Mouse (Mus musculus) B cell, adult (primary cell): ENCODE measurements around the gene Kcnc4. TPM values are rescaled to one million over a fixed set of nuclear protein-coding genes. Genes with fewer than 3 reads are reported as not detected.

Experiments
- total RNA-seq: library from RNA; stranded (reverse); gene quantifications from 4 replicates; pipeline ENCODE4 v1.2.4, GENCODE M21; 2023; ENCODE audit not compliant: inconsistent age

Gene Kcnc4
- total RNA-seq = not detected in 4 replicates

GRCm38 (mm10) chr3:107459196-107459772 lies at the start of gene Kcnc4:
Kcnc4 (minus strand) TSS chr3:107459552.

Other genes starting within 250 kb of the Kcnc4 start
- not detected in 4 replicates for gene Cym, start 237.8 kb downstream of the Kcnc4 start, total RNA-seq
- gene A630076J17Rik, start 228.9 kb downstream of the Kcnc4 start, total RNA-seq = not detected in 4 replicates
- not detected in 4 replicates for gene Prok1, start 219.8 kb downstream of the Kcnc4 start, total RNA-seq
- 44.5 to 56.1 TPM (median 48.4 TPM) in 4 replicates for gene Lamtor5, start 180.7 kb downstream of the Kcnc4 start, total RNA-seq
- gene Slc16a4, start 168.3 kb downstream of the Kcnc4 start, total RNA-seq = 0.42 to 0.90 TPM (median 0.59 TPM) in 4 replicates
- gene Rbm15, start 125.9 kb downstream of the Kcnc4 start, total RNA-seq = 62.7 to 70.0 TPM (median 66.3 TPM) in 4 replicates
- not detected in 4 replicates for gene Slc6a17, start 58.5 kb upstream of the Kcnc4 start, total RNA-seq
- not detected in 4 replicates for gene Ubl4b, start 95.5 kb upstream of the Kcnc4 start, total RNA-seq
- not detected in 4 replicates for gene Alx3, start 135.5 kb upstream of the Kcnc4 start, total RNA-seq
- not detected in 4 replicates for gene Gm10961, start 171.8 kb upstream of the Kcnc4 start, total RNA-seq
- gene Strip1, start 172.1 kb upstream of the Kcnc4 start, total RNA-seq = 48.3 to 54.4 TPM (median 50.9 TPM) in 4 replicates
- 66.3 to 72.5 TPM (median 68.1 TPM) in 4 replicates for gene Ahcyl1, start 237.0 kb upstream of the Kcnc4 start, total RNA-seq